8 mouse cellular contexts compared by ENCODE assay signal in the genomic region with DNA sequence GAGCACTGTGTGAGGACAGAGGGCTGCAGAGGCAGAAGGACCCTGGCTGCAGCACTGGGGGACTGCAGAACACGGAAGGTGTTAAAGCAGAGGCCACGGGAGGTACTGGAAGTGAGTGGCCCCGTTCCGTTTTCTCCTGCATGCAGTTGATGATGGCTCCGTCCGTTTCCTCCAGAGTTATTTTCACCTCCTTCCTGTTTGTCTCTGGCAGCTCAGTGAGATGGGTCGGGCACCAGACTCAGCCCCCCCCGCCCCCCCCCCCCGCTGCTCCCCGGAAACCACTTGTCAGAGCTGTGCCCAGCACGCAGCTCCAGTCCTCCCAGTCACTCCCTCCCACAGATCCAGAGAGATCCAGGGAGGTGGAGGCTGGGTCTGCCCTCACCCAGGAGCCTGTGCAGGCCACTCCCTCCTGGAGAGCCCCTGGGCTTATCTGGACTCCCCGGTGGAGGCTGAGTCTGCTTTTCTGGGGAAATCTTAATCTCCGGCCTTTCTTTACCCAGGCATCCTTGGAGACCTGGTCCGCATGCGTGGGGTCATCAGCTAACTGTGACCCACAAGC. TPM values are rescaled to one million over a fixed set of nuclear protein-coding genes. Genes with fewer than 3 reads are reported as not detected.
DNase-seq lines count a peak whose midpoint lies in the region; ATAC-seq and TF ChIP-seq lines count a peak whose summit lies in the region.

No protein-coding gene starts in this region.

- peaks cover 20% of the 10 kb centered on the region for H3K27me3 ChIP-seq in lung, embryonic 15.5 days
- peaks cover 14% of the 10 kb centered on the region for H3K27me3 ChIP-seq in stomach, embryonic 14.5 days (ENCODE audit: control insufficient read depth, insufficient read depth, low read length)
- peaks cover 48% of the 10 kb centered on the region for H3K27me3 ChIP-seq in forebrain, embryonic 15.5 days

- peak overlapping the region; percentile 43 for H3K9ac ChIP-seq in lung, embryonic 15.5 days
- H3K9ac ChIP-seq in stomach, embryonic 14.5 days (replicated peaks; ENCODE audit: low read depth, low read length), result no peak overlapping the region
- H3K9ac ChIP-seq in forebrain, embryonic 15.5 days (replicated peaks), result no peak overlapping the region

- peak overlapping the region; percentile 62 for H3K4me2 ChIP-seq in lung, embryonic 15.5 days
- H3K4me2 ChIP-seq in stomach, embryonic 14.5 days (replicated peaks; ENCODE audit: low read depth, low read length), result peak overlapping the region; percentile 46
- H3K4me2 ChIP-seq in forebrain, embryonic 15.5 days (replicated peaks), result no peak overlapping the region

- ATAC-seq in lung, embryonic 15.5 days (ENCODE audit: borderline replicate concordance, extremely low read depth, low FRiP score, low TSS enrichment), result peak; percentile 75
- peak; percentile 76 for ATAC-seq in stomach, embryonic 14.5 days (ENCODE audit: insufficient number of reproducible peaks, insufficient read depth, low FRiP score, low read depth)
- ATAC-seq in forebrain, embryonic 15.5 days (replicated peaks), result no peak

- no peak for DNase-seq in gastrocnemius, adult 2 months
- DNase-seq in gastrocnemius, adult 8-10 months (ENCODE audit: low spot score in 2 of 2), result no peak
- DNase-seq in NIH3T3 (ENCODE audit: low read depth), result peak; percentile 34
- peak; percentile 44 for DNase-seq in heart, postnatal 4 days
- DNase-seq in gastrocnemius, adult 18-20 months (ENCODE audit: low spot score), result no peak

- intact Hi-C loops in gastrocnemius, adult 2 months (cut with DNase I), result no loop called here

- no peaks in the 10 kb centered on the region for H3K9me3 ChIP-seq in lung, embryonic 15.5 days
- H3K9me3 ChIP-seq in stomach, embryonic 14.5 days (ENCODE audit: control insufficient read depth, low read depth, low read length), result no peaks in the 10 kb centered on the region
- H3K9me3 ChIP-seq in forebrain, embryonic 15.5 days, result no peaks in the 10 kb centered on the region

- TF ChIP-seq CTCF in gastrocnemius, adult 2 months (IDR thresholded peaks at IDR 0.05), result no peak

- whole genome bisulfite sequencing in lung, embryonic 15.5 days, result 5% methylated on average over 13 of the region's 15 CpGs
- 6% methylated on average over 15 of the region's 15 CpGs for WGBS in stomach, embryonic 14.5 days
- 8% methylated on average over 14 of the region's 15 CpGs for WGBS in forebrain, embryonic 15.5 days

- peaks cover 54% of the 10 kb centered on the region for H3K4me1 ChIP-seq in lung, embryonic 15.5 days
- peaks cover 22% of the 10 kb centered on the region for H3K4me1 ChIP-seq in stomach, embryonic 14.5 days (ENCODE audit: control insufficient read depth, insufficient read depth, low read length)
- H3K4me1 ChIP-seq in forebrain, embryonic 15.5 days, result no peaks in the 10 kb centered on the region

- H3K27ac ChIP-seq in gastrocnemius, adult 2 months, result peak overlapping the region; percentile 69
- peak overlapping the region; percentile 87 for H3K27ac ChIP-seq in lung, embryonic 15.5 days
- H3K27ac ChIP-seq in stomach, embryonic 14.5 days (ENCODE audit: low read length), result peak overlapping the region; percentile 55; the same call in 1 of the 2 replicates
- no peak overlapping the region for H3K27ac ChIP-seq in forebrain, embryonic 15.5 days (replicated peaks)

- H3K4me3 ChIP-seq in gastrocnemius, adult 2 months, result peak overlapping the region; percentile 50
- peak overlapping the region; percentile 41 for H3K4me3 ChIP-seq in lung, embryonic 15.5 days
- H3K4me3 ChIP-seq in stomach, embryonic 14.5 days (ENCODE audit: low read depth, low read length), result peak overlapping the region; percentile 20; the same call in 1 of the 2 replicates
- H3K4me3 ChIP-seq in forebrain, embryonic 15.5 days, result no peak overlapping the region

- no peaks in the 10 kb centered on the region; the same call in 1 of the 2 replicates for H3K36me3 ChIP-seq in lung, embryonic 15.5 days
- no peaks in the 10 kb centered on the region for H3K36me3 ChIP-seq in stomach, embryonic 14.5 days (ENCODE audit: control insufficient read depth, insufficient read depth, low read length)
- no peaks in the 10 kb centered on the region for H3K36me3 ChIP-seq in forebrain, embryonic 15.5 days

RNA-seq across cellular contexts. Expression of gene Arhgap45, which starts 2.4 kb away (rescaled TPM):
- total RNA-seq in gastrocnemius, adult 2 months (2021), result 1 to 10 TPM in 1 of 2 experiments, under 1 TPM in 1; 0.97 to 1.4 TPM
- 1 to 10 TPM in 2 of 4 experiments, under 1 TPM in 2; 0.48 to 1.3 (median 0.84) TPM for total RNA-seq in gastrocnemius, adult 8-10 months (2022)
- total RNA-seq in heart, postnatal 4 days (2021), result 1 to 10 TPM; 4.0 to 4.1 TPM
- 16.8 and 19.8 TPM in 2 replicates for polyA plus RNA-seq in lung, embryonic 15.5 days (2015; fragmentation: Nextera tagmentation; extraction: Ambion mirVana)
- 5.1 and 5.7 TPM in 2 replicates for polyA plus RNA-seq in stomach, embryonic 14.5 days (2014; fragmentation: Nextera tagmentation; extraction: Ambion mirVana)
- 1 to 10 TPM in 1 of 2 experiments, under 1 TPM in 1; 0.75 to 1.3 TPM for total RNA-seq in gastrocnemius, adult 18-20 months (2021)
- 1.3 TPM in 2 replicates for polyA plus RNA-seq in forebrain, embryonic 15.5 days (2015; fragmentation: Nextera tagmentation; extraction: Ambion mirVana)

RNA-seq across cellular contexts. Expression of gene Polr2e, which starts 20.8 kb away (rescaled TPM):
- total RNA-seq in gastrocnemius, adult 2 months (2021), result 10 to 100 TPM; 42.0 to 50.9 TPM
- total RNA-seq in gastrocnemius, adult 8-10 months (2022), result 10 to 100 TPM; 38.3 to 47.6 (median 39.7) TPM
- 10 to 100 TPM; 66.6 to 70.7 TPM for total RNA-seq in heart, postnatal 4 days (2021)
- 223 and 225 TPM in 2 replicates for polyA plus RNA-seq in lung, embryonic 15.5 days (2015; fragmentation: Nextera tagmentation; extraction: Ambion mirVana)
- polyA plus RNA-seq in stomach, embryonic 14.5 days (2014; fragmentation: Nextera tagmentation; extraction: Ambion mirVana), result 220 TPM in 2 replicates
- total RNA-seq in gastrocnemius, adult 18-20 months (2021), result 10 to 100 TPM; 44.3 to 46.2 TPM
- polyA plus RNA-seq in forebrain, embryonic 15.5 days (2015; fragmentation: Nextera tagmentation; extraction: Ambion mirVana), result 179 and 186 TPM in 2 replicates

RNA-seq across cellular contexts. Expression of gene Abca7, which starts 22.5 kb away (rescaled TPM):
- 1 to 10 TPM; 6.7 to 7.2 TPM for total RNA-seq in gastrocnemius, adult 2 months (2021)
- 1 to 10 TPM; 7.3 to 8.6 (median 8.1) TPM for total RNA-seq in gastrocnemius, adult 8-10 months (2022)
- total RNA-seq in heart, postnatal 4 days (2021), result 1 to 10 TPM; 6.9 to 8.1 TPM
- 3.5 and 4.3 TPM in 2 replicates for polyA plus RNA-seq in lung, embryonic 15.5 days (2015; fragmentation: Nextera tagmentation; extraction: Ambion mirVana)
- polyA plus RNA-seq in stomach, embryonic 14.5 days (2014; fragmentation: Nextera tagmentation; extraction: Ambion mirVana), result 3.2 and 3.6 TPM in 2 replicates
- total RNA-seq in gastrocnemius, adult 18-20 months (2021), result 1 to 10 TPM; 6.6 to 7.6 TPM
- 3.7 and 4.1 TPM in 2 replicates for polyA plus RNA-seq in forebrain, embryonic 15.5 days (2015; fragmentation: Nextera tagmentation; extraction: Ambion mirVana)

RNA-seq across cellular contexts. Expression of gene Gpx4, which starts 28.1 kb away (rescaled TPM):
- 100 to 1,000 TPM; 552 to 603 TPM for total RNA-seq in gastrocnemius, adult 2 months (2021)
- 100 to 1,000 TPM; 510 to 613 (median 541) TPM for total RNA-seq in gastrocnemius, adult 8-10 months (2022)
- 100 to 1,000 TPM; 450 to 489 TPM for total RNA-seq in heart, postnatal 4 days (2021)
- polyA plus RNA-seq in lung, embryonic 15.5 days (2015; fragmentation: Nextera tagmentation; extraction: Ambion mirVana), result 523 and 535 TPM in 2 replicates
- 434 and 466 TPM in 2 replicates for polyA plus RNA-seq in stomach, embryonic 14.5 days (2014; fragmentation: Nextera tagmentation; extraction: Ambion mirVana)
- total RNA-seq in gastrocnemius, adult 18-20 months (2021), result 100 to 1,000 TPM; 631 to 739 TPM
- 472 and 476 TPM in 2 replicates for polyA plus RNA-seq in forebrain, embryonic 15.5 days (2015; fragmentation: Nextera tagmentation; extraction: Ambion mirVana)

RNA-seq across cellular contexts. Expression of gene Cnn2, which starts 30.4 kb away (rescaled TPM):
- 1 to 10 TPM; 3.9 to 9.7 TPM for total RNA-seq in gastrocnemius, adult 2 months (2021)
- 1 to 10 TPM; 2.7 to 5.3 (median 4.3) TPM for total RNA-seq in gastrocnemius, adult 8-10 months (2022)
- 100 to 1,000 TPM; 109 to 113 TPM for total RNA-seq in heart, postnatal 4 days (2021)
- polyA plus RNA-seq in lung, embryonic 15.5 days (2015; fragmentation: Nextera tagmentation; extraction: Ambion mirVana), result 367 and 375 TPM in 2 replicates
- 397 and 424 TPM in 2 replicates for polyA plus RNA-seq in stomach, embryonic 14.5 days (2014; fragmentation: Nextera tagmentation; extraction: Ambion mirVana)
- 10 to 100 TPM in 1 of 2 experiments, 1 to 10 TPM in 1; 5.2 to 10.5 TPM for total RNA-seq in gastrocnemius, adult 18-20 months (2021)
- polyA plus RNA-seq in forebrain, embryonic 15.5 days (2015; fragmentation: Nextera tagmentation; extraction: Ambion mirVana), result 26.7 and 29.1 TPM in 2 replicates

Comparison
In these comparisons a context has a peak if more than half of its experiments do, and no peak if none do; other contexts are left out.
1. DNase-seq: peak in NIH3T3 (single experiment) and heart, postnatal 4 days (single experiment); none in gastrocnemius, adult 2 months (single experiment), gastrocnemius, adult 8-10 months (0 of 2) and gastrocnemius, adult 18-20 months (single experiment).